Mouse (Mus musculus): Measurements from ENCODE around the gene Gm10037.
"Not testable (repeated sequence)": the region's sequence is repeated elsewhere in the genome, so short reads cannot be mapped to it uniquely, and the experiment has no call there.

Gm10037 gene

GRCm38 (mm10) chr13:67830911-67831336 lies at the start of gene Gm10037:
Gene Gm10037, plus strand, starts transcription at chr13:67831106.
- DNase-seq (ENCODE audit: low spot score in 2 of 2) = peak; percentile 48 to 57

- no peak for DNase-seq (ENCODE audit: low spot score in 2 of 2)
Observed at GRCm38 (mm10) chr13:67791921-67792455, 38.9 kb upstream of the Gm10037 start.

- DNase-seq (ENCODE audit: low spot score in 2 of 2) = no peak
Observed at GRCm38 (mm10) chr13:67798618-67799017, 32.3 kb upstream of the Gm10037 start.

- not testable (repeated sequence) for DNase-seq (ENCODE audit: low spot score in 2 of 2)
Observed at GRCm38 (mm10) chr13:67799151-67799550, 31.8 kb upstream of the Gm10037 start.

- no peak for DNase-seq (ENCODE audit: low spot score in 2 of 2)
Observed at GRCm38 (mm10) chr13:67811651-67812210, 19.2 kb upstream of the Gm10037 start.

GRCm38 (mm10) chr13:67812961-67813709 lies 17.8 kb upstream of the Gm10037 start:
- no peak for DNase-seq (ENCODE audit: low spot score in 2 of 2)

- DNase-seq (ENCODE audit: low spot score in 2 of 2) = peak; percentile 62 to 64
Observed at GRCm38 (mm10) chr13:67813710-67814660, 16.9 kb upstream of the Gm10037 start, which contains the start of gene Zfp273. Gene Zfp273, plus strand, starts transcription at chr13:67813740.

- no peak for DNase-seq (ENCODE audit: low spot score in 2 of 2)
Observed at GRCm38 (mm10) chr13:67818636-67819035, 12.3 kb upstream of the Gm10037 start.

- not testable (repeated sequence) for DNase-seq (ENCODE audit: low spot score in 2 of 2)
Observed at GRCm38 (mm10) chr13:67833137-67833536, 2.2 kb downstream of the Gm10037 start.

- DNase-seq (ENCODE audit: low spot score in 2 of 2) = no peak
Observed at GRCm38 (mm10) chr13:67843775-67844118, 12.8 kb downstream of the Gm10037 start.

- DNase-seq (ENCODE audit: low spot score in 2 of 2) = peak; percentile 5 to 20
Observed at GRCm38 (mm10) chr13:67844119-67844852, 13.4 kb downstream of the Gm10037 start.

- no peak for DNase-seq (ENCODE audit: low spot score in 2 of 2)
Observed at GRCm38 (mm10) chr13:67844853-67845194, 13.9 kb downstream of the Gm10037 start.

- DNase-seq (ENCODE audit: low spot score in 2 of 2) = no peak
Observed at GRCm38 (mm10) chr13:67850361-67850760, 19.5 kb downstream of the Gm10037 start.

GRCm38 (mm10) chr13:67853130-67853529 lies 22.2 kb downstream of the Gm10037 start:
- no peak for DNase-seq (ENCODE audit: low spot score in 2 of 2)

GRCm38 (mm10) chr13:67853983-67854382 lies 23.1 kb downstream of the Gm10037 start:
- DNase-seq (ENCODE audit: low spot score in 2 of 2) = no peak

GRCm38 (mm10) chr13:67857317-67857716 lies 26.4 kb downstream of the Gm10037 start:
- no peak for DNase-seq (ENCODE audit: low spot score in 2 of 2)

- no peak for DNase-seq (ENCODE audit: low spot score in 2 of 2)
Observed at GRCm38 (mm10) chr13:67862508-67862907, 31.6 kb downstream of the Gm10037 start.

- no peak for DNase-seq (ENCODE audit: low spot score in 2 of 2)
Observed at GRCm38 (mm10) chr13:67863026-67863425, 32.1 kb downstream of the Gm10037 start, which contains the start of gene BC048507. Gene BC048507, plus strand, starts transcription at chr13:67863326.

- no peak for DNase-seq (ENCODE audit: low spot score in 2 of 2)
Observed at GRCm38 (mm10) chr13:67864764-67865350, 34.0 kb downstream of the Gm10037 start.

GRCm38 (mm10) chr13:67867899-67868298 lies 37.0 kb downstream of the Gm10037 start:
- DNase-seq (ENCODE audit: low spot score in 2 of 2) = no peak

Measured in frontal cortex, postnatal 25 days (tissue).